Mouse (Mus musculus): ENCODE measurements around the gene Aaed1.

DNA sequence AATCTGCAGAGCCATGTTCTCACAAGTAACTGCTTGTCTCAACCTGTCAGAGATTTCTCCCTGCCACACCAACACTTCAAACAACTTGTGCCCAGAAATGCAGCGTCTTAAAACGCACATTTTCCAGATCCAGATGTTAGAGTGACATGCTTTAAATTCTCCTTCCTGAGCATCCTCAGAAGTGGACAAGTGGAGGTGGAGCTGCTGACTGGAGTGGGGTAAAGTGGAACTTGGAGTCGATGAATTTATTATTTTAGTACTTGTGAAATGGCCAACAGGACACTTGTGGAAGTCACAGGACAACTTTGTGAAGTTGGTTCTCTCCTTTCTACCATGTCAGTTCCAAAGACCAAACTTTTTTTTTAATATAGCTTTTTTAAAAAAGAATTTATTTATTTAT, 86.8 kb downstream of the Aaed1 start:
- TF ChIP-seq CTCF (IDR thresholded peaks at IDR 0.05; ENCODE audit: low read depth, low read length), result no peak
- no peak for TF ChIP-seq POLR2A (IDR thresholded peaks at IDR 0.05; ENCODE audit: insufficient read depth, low read length)
